Mouse (Mus musculus) testis, postnatal 10 days (tissue): ENCODE results near the gene Tmem128.

ENCODE experiments used
- DNase-seq: peaks from one replicate; pipeline ENCODE4 v3.0.0; 2021; ENCODE audit warnings: low spot score

The Tmem128 gene

DNA sequence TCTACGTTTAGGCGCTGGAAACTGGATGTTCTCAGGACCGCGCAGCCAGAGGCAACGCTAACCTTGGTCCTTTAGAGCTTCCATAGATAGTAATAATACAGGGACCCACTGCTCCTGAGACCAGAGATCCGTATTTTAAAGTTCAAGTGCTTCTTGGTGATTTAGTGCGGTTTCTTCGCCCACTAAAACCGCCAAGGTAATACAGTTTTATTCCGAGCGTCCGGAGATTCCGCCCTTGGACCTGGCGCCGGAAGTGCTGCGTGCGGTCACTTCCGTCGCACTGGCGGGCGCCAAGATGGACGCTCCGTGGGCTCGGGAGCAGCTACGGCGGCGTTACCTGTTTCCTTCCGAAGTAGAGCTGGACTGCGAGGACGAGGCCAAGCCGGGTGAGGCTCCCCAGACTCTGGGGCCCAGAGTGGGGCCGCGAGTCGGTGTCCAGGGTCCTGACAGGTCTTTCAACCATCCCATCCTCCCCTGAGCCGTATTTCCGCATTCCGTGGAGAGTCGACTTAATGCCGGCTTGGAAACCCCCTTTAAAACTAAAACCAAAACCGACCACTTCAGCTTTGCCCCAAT lies at the start of gene Tmem128:
Gene Tmem128, plus strand, starts transcription at position 79 of the 576 bp plus-strand sequence.
- DNase-seq: peak; percentile 71

DNA sequence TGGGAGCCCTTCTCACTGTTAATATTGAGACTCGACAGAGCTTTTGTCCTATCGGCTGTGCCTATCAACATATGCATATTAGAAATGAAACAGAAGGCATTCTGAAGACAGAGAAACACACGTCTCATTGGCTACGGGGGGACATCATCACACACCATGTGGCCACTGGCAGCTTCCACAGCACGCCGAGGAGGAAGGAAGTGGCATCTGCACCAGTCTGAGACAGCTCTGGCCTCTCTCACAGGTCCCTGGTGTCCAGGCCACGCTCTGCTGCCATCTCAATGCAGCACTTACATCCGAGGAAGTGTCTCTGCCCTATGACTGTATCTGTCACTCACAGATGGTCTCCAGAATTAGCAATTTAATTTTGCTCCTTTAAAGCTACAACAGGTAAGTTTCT lies 48.3 kb upstream of the Tmem128 start:
- no peak for DNase-seq

DNA sequence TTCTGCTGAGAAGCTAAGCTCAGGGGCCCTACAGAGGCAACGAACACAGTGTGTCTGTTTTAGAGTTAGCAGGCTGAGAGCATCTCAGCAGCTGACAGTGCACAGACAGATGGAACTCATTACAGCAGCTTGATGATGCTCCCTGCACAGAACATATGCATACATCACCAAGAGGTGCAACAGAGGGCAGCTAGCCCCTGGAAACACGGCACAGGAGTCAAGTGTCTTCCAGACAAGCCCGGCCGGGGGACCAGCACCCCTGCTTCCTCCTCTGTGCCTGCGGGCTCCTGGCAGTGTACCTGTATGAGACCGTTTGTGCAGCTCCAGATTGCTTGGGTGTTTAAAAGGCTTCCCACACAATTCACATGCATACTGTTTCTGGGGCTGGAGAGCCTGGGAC lies 47.0 kb upstream of the Tmem128 start:
- DNase-seq: no peak

DNA sequence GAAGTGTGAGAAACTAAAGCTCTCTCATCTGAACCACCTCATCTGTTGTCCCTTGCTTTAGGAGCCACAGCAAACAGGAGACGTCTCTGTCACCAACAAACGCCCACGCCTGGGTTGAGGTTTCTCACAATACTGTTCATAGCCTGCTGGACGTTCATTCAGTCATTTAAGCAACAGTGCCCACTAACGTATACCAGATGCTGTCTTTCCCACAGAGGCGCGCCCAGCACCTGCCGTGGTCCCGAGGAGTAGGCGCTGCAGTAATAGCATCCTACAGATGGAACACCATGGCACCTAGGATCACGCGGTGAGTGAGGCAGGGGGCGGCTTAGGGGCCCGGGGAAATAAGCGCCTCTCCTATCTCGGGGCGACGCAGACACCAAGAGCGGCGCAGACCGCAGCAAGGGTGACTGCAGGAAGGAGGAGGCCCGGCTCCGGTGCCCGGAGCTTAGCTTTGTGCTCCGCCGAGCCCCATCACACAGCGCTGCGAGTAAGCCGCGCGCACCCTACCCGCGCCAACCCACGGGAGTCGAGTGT lies 40.1 kb upstream of the Tmem128 start:
- DNase-seq: no peak

DNA sequence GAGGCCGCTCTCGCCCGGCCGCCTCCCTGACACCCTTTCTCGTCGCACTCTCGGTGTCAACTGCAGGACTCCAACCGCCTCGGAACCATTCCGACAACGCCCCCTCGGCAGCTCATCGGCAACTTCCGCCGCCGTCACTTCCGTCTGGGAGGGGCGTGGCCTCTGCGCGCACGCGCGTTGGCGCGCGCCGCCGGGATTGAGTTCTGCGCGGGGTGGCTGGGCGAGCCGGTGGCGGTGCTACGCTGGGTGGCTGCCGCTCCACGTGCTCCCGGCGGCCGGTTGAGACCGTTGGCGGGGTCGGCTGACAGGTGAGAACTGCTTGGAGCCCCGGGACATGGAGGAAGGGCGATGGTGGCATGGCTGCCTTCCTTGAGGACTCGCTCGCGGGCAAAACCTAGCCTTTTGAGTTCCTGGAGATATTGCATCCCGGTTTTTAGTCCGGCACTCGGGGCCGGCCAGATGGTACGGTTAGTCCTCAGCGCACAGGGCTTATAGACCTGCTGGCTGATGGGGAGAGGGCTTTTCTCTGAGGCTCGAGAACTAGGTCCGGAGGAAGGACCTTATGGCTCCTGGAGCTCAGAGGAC lies 39.6 kb upstream of the Tmem128 start, which contains the start of the genes Zbtb49 and Lyar:
Gene Zbtb49, minus strand, starts transcription at position 130 of the 585 bp plus-strand sequence.
Gene Lyar, plus strand, starts transcription at position 143 of the 585 bp plus-strand sequence.
- peak; percentile 97 for DNase-seq

DNA sequence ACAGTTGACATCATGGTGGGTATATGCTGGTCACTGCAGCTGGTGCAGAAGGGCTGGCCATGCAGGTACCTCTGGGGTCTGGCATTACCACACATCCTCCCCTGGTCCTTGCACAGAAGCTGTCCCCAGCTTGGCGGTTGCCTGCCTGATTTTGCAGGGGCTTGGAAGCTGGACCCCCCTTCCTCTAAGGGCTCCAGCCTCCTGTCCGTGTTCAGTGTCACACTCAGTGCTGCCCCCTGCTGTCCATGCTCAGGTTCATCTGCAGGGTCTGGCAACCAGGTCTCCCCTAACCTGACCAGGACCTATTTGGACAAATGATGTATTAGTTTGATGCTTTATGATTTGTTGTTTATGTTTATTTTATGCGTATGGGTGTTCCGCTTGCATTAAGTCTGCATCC lies 24.6 kb upstream of the Tmem128 start:
- DNase-seq: peak; percentile 81

DNA sequence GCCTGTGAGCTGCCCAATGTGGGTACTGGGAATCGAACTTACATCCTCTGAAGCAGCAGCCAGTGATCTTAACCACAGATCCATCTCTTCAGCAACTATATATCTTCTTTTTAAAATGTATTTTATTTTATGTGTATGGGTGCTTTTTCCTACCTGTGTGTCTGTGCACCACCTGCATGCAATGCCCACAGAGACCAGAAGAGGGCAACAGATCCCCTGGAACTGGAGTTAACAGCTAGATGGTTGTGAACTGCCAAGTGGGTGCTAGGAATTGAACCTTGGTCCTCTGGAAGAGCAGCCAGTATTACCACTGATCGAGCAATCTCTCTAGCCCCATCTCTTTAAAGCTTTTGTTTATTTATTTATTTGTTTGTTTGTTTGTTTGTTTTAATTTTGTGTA lies 23.4 kb upstream of the Tmem128 start:
- DNase-seq: peak; percentile 35

DNA sequence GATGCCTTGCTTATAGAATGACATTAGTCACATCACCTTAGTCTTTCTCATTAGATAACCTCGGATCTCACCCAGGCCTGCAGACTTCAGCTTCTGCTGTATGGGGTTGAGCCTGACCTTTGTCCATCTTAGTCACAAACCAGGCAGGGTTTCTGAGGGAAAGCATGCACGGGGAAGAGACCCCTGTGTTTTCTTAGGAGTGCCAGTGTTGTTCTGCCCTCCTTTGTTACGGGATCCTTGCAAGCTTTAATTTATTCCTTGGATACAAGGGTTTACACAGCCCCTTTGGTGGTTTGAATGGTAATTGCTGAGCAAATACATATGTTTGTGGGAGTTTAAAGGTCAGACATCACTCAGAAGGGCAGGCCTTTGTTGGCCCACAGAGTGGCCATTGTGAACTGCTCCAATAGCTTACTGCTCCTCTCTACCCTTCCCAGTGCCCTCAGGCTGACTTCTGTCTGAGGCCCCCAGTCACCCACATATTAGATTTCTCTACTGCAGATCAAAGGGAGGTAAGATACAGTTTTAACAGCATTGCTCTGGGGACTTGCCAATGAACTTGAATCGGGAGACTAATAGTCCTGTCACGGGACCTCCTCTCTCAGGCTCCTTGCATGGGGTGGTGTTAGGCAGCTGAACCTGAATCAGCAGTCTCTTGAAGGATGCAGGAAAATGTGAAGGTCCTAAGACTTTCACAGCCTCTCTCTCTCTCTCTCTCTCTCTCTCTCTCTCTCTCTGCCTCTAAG lies 19.1 kb upstream of the Tmem128 start:
- DNase-seq: no peak

DNA sequence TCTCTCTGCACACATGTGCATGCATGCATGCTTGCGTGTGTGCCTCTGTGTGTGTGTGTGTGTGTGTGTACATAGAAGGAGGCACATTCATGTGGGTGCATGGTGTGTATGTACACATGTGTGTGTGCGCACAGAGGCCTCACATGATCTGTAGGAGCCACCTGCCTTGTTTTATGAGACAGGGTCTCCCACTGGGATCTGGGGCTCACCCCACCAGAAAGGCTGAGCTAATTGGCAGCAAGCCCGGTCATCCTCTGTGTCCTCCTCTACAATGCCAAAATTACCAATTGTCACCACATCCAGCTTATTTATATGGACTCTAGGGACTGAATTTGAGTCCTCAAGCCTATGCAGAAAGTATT lies 18.5 kb upstream of the Tmem128 start:
- peak; percentile 39 for DNase-seq

DNA sequence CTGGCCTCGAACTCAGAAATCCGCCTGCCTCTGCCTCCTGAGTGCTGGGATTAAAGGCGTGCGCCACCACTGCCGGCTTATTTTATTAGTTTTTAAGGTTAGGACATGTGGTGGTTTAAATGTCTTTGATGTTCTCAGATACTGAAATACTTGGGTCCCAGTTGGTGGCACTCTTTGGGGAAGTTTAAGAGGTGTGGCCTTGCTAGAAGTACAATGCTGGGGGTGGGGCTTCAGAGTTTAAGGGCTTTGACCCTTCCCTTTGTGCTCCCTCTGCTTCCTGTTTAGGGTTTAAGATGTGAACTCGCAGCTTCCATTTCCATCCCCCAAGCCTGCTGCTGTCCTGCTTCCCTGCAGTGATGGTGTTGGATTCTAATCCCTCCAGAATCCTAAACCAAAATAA lies 18.0 kb upstream of the Tmem128 start:
- peak; percentile 22 for DNase-seq

DNA sequence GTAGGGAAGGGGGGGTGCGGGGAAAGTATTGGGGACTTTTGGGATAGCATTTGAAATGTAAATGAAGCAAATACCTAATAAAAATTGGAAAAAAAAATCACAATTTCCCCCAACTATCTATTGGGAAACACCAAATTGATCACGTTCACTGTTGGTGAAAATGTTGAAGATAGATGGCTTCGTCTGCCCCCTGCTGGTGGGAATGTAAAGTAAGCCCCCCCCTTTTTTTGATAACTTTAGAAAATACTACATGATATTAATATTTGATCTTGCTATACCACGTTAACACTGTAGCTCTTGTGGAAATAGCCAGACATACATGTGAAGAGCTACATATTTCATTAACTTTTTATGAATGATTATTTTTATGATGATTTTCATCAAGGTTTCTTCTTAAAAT lies 4.8 kb upstream of the Tmem128 start:
- DNase-seq: peak; percentile 30

DNA sequence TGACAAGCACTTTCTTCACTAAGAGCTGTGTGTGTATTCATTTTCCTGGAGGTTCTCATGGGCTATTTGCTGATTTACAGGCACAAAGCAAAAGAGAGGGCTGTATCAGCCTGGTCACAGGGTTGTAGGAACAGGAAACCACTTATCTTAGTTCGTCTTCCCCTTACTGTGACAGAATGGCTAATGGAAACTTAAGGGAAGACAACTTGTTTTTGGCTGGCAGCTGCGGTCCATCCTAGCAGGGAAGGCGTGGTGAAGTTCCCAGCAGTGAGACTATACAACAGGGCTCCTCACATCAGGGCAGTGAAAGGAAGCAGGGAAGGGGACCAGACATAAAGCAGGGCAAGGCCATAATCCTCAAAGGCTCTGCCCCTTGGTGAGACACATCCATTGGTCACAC lies 4.3 kb upstream of the Tmem128 start:
- DNase-seq: no peak

DNA sequence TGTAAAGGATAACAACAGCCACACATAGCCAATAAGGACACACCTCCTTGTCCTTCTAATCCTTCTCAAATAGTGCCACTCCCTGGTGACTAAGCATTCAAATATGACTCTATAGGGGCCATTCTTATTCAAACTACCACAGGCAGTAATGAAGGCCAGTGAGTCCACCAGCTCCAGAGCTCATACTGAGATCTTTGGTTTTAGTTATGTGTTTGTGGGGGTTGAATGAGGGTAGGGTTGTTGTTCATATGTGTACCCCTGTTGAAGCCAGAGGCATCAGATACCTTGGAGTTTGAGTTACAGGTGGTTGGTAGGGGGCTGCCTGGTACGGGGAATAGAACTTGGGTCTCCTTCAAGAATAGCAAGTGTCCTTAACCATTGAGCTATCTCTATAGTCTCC lies 3.4 kb upstream of the Tmem128 start:
- DNase-seq: no peak

DNA sequence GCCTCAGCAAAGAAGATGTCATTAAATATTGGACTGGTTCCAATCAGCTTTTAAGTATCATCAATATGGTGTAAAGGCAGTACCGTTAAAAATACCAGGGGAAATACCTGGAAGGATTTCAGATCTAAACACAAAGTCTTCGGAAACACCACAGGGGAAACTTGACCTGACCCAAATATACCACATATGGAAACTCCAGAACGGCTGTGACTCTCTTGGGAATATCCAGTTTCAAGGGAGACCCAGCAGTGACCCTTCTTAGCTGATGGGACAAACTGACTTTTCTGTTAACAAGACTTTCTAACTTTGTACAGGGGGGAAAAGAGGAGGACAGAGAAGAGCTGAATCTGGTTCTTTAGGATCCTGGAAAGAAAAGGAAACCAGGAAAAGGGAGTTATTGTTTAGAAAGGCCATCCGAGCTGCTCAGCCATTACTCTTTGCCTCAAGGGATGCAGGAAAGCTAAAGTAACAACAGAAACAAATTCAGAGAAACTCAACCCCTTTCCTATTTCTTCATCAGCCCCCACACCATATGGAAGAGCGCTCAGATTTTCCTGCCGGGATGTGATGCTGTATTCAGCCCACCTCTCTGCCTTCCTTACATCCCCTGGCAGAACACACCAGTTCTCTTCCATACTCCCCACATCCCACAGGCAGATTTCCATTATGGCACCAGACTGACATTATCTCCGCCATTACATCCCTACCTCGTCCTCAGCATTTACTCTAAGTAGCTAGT lies 1.8 kb upstream of the Tmem128 start:
- DNase-seq: peak; percentile 17

DNA sequence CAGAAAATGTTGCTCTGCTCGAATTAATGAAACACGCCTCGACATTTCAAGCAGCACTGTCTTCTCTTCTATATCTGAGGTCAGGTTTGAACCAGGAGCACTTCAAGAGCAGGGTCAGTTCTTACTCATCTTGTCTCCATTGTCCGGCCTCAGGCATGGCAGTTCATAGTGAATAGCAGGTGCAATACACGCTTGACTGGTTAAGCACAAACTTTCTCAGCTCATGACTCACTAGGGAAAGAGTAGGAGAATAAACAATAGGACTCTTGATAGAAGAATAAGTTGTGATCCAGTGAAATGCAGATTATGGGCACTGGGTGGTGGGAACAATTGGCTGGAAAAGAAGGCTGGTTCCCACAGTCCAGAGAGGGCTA lies 1.2 kb upstream of the Tmem128 start:
- DNase-seq: no peak

DNA sequence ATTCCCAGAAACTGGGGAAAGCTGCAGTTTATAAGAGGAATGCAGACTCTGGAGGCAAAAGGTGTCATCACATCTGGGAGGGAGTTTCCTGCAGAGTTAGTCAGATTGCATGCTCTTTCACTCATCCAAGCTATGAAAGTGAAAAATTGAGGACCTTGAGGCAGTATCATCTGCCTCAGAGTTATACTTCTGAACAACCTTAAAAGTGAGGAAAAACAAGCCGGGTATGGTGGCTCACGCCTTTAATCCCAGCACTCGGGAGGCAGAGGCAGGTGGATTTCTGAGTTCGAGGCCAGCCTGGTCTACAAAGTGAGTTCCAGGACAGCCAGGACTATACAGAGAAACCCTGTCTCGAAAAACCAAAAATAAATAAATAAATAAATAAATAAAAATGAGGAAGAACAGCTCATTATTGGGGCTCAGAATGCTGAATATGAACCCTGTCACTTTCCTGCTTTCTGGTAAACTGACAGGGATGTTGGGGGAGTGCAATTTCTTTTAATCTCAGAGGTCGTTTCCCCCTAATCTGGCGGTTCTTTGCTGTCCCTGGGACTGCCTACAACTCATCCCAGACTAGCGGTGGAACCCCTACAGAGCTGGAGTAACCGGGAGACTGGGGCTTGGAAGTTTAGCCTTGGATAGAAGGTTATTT lies 404 bp upstream of the Tmem128 start:
- peak; percentile 44 for DNase-seq

DNA sequence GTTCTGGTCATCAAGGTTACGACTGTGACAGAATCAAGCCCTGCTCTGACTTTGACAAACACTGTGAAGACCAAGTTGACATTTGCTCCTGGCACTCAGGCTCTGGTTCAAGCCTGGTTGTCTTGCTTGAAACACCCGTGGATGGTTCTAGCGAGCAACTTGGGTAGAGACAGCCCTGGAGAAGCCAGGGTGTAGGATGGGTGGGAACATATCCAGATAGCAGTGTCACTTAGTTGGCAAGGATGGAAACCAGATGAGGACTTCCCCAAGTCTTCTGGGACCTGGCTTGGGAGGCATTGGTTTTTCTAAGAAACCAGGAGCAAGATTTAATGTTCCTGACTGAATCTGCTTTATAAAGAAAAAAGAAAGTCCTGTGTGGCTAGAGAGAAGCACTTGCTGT lies 11.0 kb downstream of the Tmem128 start:
- DNase-seq: no peak

DNA sequence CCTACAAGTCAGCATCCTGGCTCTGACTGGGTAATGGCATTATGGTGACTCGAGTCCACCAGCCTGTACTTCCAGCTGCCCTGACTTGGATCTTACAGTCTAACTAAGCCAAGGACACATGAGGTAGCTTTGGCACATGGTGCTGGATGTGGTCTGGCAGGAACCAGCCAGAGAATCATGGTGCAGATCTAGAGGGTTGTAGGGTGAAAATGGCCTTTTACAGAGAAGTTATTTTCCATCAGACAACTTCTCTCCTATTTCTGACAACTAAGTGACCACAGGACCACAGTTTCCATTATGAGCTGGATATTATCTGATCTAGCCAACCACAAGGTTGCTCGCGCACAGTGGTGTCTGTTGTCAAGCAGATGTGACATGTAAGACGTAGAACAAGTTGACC lies 13.8 kb downstream of the Tmem128 start:
- DNase-seq: no peak

DNA sequence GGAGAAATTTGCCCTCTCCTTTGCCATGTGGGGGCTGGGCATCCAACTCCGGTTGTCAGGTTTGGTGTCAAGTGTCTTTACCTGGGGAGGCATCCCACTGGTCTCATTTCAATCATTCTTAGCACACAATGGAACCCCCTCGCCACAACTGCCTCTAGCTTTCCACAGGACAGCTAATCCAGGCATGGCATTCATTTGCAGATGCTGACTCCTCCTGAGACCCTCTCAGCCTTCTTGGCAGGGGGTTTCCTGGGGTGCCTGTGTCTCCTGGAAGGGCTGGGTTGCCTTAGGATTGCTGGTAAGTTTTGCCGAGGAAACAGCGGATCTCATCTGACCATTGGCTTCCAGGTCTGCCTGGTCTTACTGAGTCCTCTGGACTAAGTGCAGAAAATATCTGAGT lies 15.8 kb downstream of the Tmem128 start, which contains the start of gene Otop1:
Gene Otop1, plus strand, starts transcription at position 202 of the 400 bp plus-strand sequence.
- DNase-seq: no peak

DNA sequence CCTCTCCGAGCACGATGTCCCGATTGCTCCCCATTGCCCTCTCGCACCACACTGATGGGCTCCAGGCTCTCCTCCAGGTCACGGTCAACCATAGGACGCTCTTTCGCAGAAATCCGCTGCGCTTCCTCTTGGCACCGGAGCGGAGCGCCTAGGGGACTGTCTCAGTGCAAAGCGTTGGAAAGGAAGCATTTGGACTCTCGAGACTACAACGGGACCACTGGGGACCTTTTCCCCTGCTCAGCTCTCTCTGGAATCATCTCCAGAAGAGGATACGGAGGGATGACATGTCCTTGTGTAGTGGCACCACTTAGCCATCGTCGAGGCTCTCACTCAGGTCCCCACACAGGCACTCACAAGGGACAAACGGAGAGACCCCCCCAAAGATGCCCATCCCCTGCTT lies 16.5 kb downstream of the Tmem128 start:
- no peak for DNase-seq

DNA sequence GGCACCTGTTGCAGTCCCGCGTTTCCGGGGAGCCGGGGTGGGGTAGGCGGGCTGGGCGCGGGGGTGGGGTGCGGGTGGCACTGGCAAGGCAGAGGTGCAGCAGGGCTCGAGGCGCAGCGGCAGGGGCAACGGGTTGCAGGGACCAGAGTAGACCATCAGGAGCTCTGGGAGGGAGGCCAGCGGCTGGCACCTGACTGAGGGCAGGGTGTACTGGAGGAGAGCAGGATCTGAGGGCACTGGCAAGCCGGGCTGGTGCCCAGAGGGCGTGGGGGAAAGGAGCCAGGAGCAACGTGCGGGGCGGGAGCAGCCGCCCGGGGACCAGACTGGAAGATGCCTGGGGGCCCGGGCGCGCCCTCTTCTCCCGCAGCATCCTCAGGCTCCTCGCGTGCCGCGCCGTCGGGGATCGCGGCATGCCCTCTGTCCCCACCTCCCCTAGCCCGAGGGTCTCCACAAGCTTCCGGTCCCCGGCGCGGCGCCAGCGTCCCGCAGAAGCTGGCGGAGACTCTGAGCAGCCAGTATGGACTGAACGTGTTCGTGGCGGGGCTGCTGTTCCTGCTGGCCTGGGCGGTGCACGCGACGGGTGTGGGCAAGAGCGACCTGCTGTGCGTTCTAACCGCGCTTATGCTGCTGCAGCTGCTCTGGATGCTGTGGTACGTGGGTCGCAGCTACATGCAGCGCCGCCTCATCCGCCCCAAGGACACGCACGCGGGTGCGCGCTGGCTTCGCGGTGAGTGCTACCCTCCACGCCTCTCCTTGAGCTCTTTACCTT lies 17.3 kb downstream of the Tmem128 start:
- DNase-seq: no peak
